Mouse (Mus musculus): ENCODE measurements around the gene Usp4.
"Not testable (repeated sequence)": the region's sequence is repeated elsewhere in the genome, so short reads cannot be mapped to it uniquely, and the experiment has no call there.

Usp4 gene

GRCm38 (mm10) chr9:108347540-108348289 is at the start of gene Usp4:
Gene Usp4 (plus strand): TSS chr9:108347853.
- DNase-seq (ENCODE audit: inconsistent ontology term): peak; percentile 96

GRCm38 (mm10) chr9:108301853-108302252 is 45.8 kb upstream of the Usp4 start:
- DNase-seq (ENCODE audit: inconsistent ontology term): no peak

- DNase-seq (ENCODE audit: inconsistent ontology term): no peak
Measured at GRCm38 (mm10) chr9:108304716-108305115, 42.9 kb upstream of the Usp4 start.

- DNase-seq (ENCODE audit: inconsistent ontology term): no peak
Measured at GRCm38 (mm10) chr9:108305170-108305569, 42.5 kb upstream of the Usp4 start.

- peak; percentile 99 for DNase-seq (ENCODE audit: inconsistent ontology term)
Measured at GRCm38 (mm10) chr9:108305629-108306520, 41.8 kb upstream of the Usp4 start, which contains the start of the genes Rhoa and Tcta. Gene Rhoa (plus strand): TSS chr9:108306129. Gene Tcta (minus strand): TSS chr9:108306160.

GRCm38 (mm10) chr9:108306571-108306980 is 41.1 kb upstream of the Usp4 start:
- DNase-seq (ENCODE audit: inconsistent ontology term): peak; percentile 90

GRCm38 (mm10) chr9:108307021-108307807 is 40.4 kb upstream of the Usp4 start:
- DNase-seq (ENCODE audit: inconsistent ontology term): no peak

GRCm38 (mm10) chr9:108308141-108308540 is 39.5 kb upstream of the Usp4 start:
- no peak for DNase-seq (ENCODE audit: inconsistent ontology term)

- no peak for DNase-seq (ENCODE audit: inconsistent ontology term)
Measured at GRCm38 (mm10) chr9:108317572-108317971, 30.1 kb upstream of the Usp4 start.

GRCm38 (mm10) chr9:108318462-108318861 is 29.2 kb upstream of the Usp4 start:
- peak; percentile 58 for DNase-seq (ENCODE audit: inconsistent ontology term)

GRCm38 (mm10) chr9:108322054-108322453 is 25.6 kb upstream of the Usp4 start:
- DNase-seq (ENCODE audit: inconsistent ontology term): not testable (repeated sequence)

- DNase-seq (ENCODE audit: inconsistent ontology term): no peak
Measured at GRCm38 (mm10) chr9:108324784-108325183, 22.9 kb upstream of the Usp4 start.

- no peak for DNase-seq (ENCODE audit: inconsistent ontology term)
Measured at GRCm38 (mm10) chr9:108325811-108326210, 21.8 kb upstream of the Usp4 start.

- DNase-seq (ENCODE audit: inconsistent ontology term): no peak
Measured at GRCm38 (mm10) chr9:108337848-108338550, 9.7 kb upstream of the Usp4 start.

- no peak for DNase-seq (ENCODE audit: inconsistent ontology term)
Measured at GRCm38 (mm10) chr9:108338551-108338885, 9.1 kb upstream of the Usp4 start.

- peak; percentile 93 for DNase-seq (ENCODE audit: inconsistent ontology term)
Measured at GRCm38 (mm10) chr9:108338886-108339781, 8.5 kb upstream of the Usp4 start, which contains the start of gene Gpx1. Gene Gpx1 (plus strand): TSS chr9:108338903.

GRCm38 (mm10) chr9:108339886-108340257 is 7.8 kb upstream of the Usp4 start:
- DNase-seq (ENCODE audit: inconsistent ontology term): no peak

- DNase-seq (ENCODE audit: inconsistent ontology term): no peak
Measured at GRCm38 (mm10) chr9:108340258-108341138, 7.2 kb upstream of the Usp4 start.

GRCm38 (mm10) chr9:108341139-108341475 is 6.5 kb upstream of the Usp4 start:
- no peak for DNase-seq (ENCODE audit: inconsistent ontology term)

Data from Muller cell, postnatal 12 days (primary cell).